Mouse (Mus musculus) cerebellum, adult 2 months (tissue): ENCODE data around the gene Pax5.

Source experiments
- CTCF ChIP-seq: fragments of 200-500 bp; IDR thresholded peaks from 2 replicates; pipeline ENCODE4 v1.5.1; 2011; ENCODE audit warnings: low read depth, mild to moderate bottlenecking, control low read depth, low read length, moderate library complexity, borderline replicate concordance; ENCODE audit not compliant: insufficient read depth
- POLR2A ChIP-seq: fragments of 200-500 bp; IDR thresholded peaks from 2 replicates; pipeline ENCODE4 v1.6.1; 2011; ENCODE audit warnings: low read length, control low read depth, borderline replicate concordance; ENCODE audit not compliant: insufficient read depth

- TF ChIP-seq POLR2A = no peak
- TF ChIP-seq CTCF = no peak
Measured at GRCm38 (mm10) chr4:44593091-44593490, 117.2 kb downstream of the Pax5 start.
